Mouse (Mus musculus): ENCODE results near the gene Prrg2.

DNA sequence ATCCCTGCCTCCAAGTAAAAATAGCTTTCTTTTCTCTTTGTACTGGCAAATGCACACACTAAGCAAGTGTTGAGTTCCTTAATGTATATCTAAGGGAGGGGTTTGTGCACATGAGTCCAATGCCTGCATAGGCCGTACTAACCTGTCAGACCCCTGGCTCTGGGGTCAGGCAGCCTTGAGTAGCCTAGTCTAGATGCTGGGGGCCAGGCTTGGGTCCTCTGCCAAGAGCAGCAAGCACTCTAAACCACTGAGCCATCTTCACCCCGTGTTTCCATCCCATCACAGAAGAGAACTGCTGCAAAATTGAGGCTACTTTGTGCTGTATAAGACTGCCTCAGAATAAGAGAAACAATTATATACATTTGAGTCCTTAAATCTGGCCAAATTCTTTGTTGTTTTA, 15.4 kb upstream of the Prrg2 start:
- TF ChIP-seq POLR2A (IDR thresholded peaks at IDR 0.05; ENCODE audit: low read depth, low read length) = no peak
- no peak for TF ChIP-seq CTCF (IDR thresholded peaks at IDR 0.05; ENCODE audit: extremely low read depth, insufficient read length, insufficient replicate concordance, low read depth, low read length)
